Mouse (Mus musculus) stomach, postnatal 0 days (tissue): ENCODE results near the gene Slco2b1.

Source experiments
- CTCF ChIP-seq: IDR thresholded peaks from 2 replicates; pipeline ENCODE4 v1.5.1; 2016; ENCODE audit warnings: antibody characterized with exemption, low read depth, mild to moderate bottlenecking, moderate library complexity
- EP300 ChIP-seq: optimal IDR thresholded peaks from 2 replicates; pipeline ENCODE3; 2016; ENCODE audit warnings: antibody characterized with exemption

DNA sequence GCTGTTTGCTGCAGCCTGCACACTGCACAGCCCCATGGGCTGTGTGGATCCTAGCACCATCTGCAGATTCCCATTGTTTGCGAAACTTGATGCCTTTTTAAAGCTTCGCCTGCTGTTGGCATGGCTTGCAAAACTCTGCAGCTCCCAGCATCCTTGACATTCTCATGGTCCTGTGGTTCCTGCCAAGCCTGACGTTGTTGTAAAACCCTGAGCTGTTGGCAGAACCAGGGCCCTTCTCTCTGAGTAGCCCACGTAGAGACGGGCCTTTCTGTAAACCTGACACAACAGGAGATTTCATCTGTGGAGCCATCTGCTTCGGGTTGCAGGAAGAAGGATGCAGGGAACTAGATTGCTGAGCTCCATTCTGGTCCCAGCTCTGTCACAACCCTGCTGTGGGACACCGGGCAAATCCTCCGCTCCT is 2.8 kb downstream of the Slco2b1 start:
- TF ChIP-seq CTCF: no peak
- no peak for TF ChIP-seq EP300
